Mouse (Mus musculus) neural tube, embryonic 11.5 days (tissue): ENCODE measurements around the gene Nap1l1. TPM values are rescaled to one million over a fixed set of nuclear protein-coding genes. Genes with fewer than 3 reads are reported as not detected.
A peak's percentile ranks its signal among the peaks of the same experiment; 100 is the strongest.

Experiments used
- ATAC-seq: fragments of 200-750 bp; cut with Nextera tagmentation; 2 replicates; pipeline ENCODE4 v1.8.0; 2017; ENCODE audit warnings: moderate number of reproducible peaks, mild to moderate bottlenecking, moderate TSS enrichment, moderate library complexity; ENCODE audit not compliant: insufficient read depth, low FRiP score, low TSS enrichment
- DNase-seq: peaks from one replicate; pipeline ENCODE4 v3.0.0-alpha.2; 2015; ENCODE audit warnings: low spot score
- H3K27ac ChIP-seq: fragments of 300-500 bp; sonication (generic); 2 replicates; pipeline ENCODE4 v1.5.1; 2014; ENCODE audit warnings: low read depth, mild to moderate bottlenecking, low read length
- H3K27me3 ChIP-seq: fragments of 300-500 bp; sonication (generic); 2 replicates; pipeline ENCODE4 v1.6.1; 2014; ENCODE audit warnings: mild to moderate bottlenecking, low read length, mixed read lengths; ENCODE audit not compliant: control insufficient read depth, insufficient read depth
- H3K36me3 ChIP-seq: fragments of 300-500 bp; sonication (generic); 2 replicates; pipeline ENCODE4 v1.6.1; 2014; ENCODE audit warnings: mild to moderate bottlenecking, low read length, moderate library complexity, mixed read lengths; ENCODE audit not compliant: control insufficient read depth, insufficient read depth
- H3K4me1 ChIP-seq: fragments of 300-500 bp; sonication (generic); 2 replicates; pipeline ENCODE4 v1.6.1; 2014; ENCODE audit warnings: low read length, mixed read lengths; ENCODE audit not compliant: control insufficient read depth, insufficient read depth
- H3K4me2 ChIP-seq: fragments of 300-500 bp; sonication (generic); 2 replicates; pipeline ENCODE4 v1.6.1; 2014; ENCODE audit warnings: low read depth, mild to moderate bottlenecking, moderate library complexity
- H3K4me3 ChIP-seq: fragments of 300-500 bp; sonication (generic); 2 replicates; pipeline ENCODE4 v1.5.1; 2014; ENCODE audit warnings: low read depth, low read length
- H3K9ac ChIP-seq: fragments of 300-500 bp; sonication (generic); 2 replicates; pipeline ENCODE4 v1.6.1; 2014; ENCODE audit warnings: mild to moderate bottlenecking, low read length
- H3K9me3 ChIP-seq: fragments of 300-500 bp; sonication (generic); 2 replicates; pipeline ENCODE4 v1.6.1; 2016; ENCODE audit warnings: low read length; ENCODE audit not compliant: control insufficient read depth
- WGBS: fragments of 180-500 bp; shearing (Covaris S2); extraction: QIAGEN DNeasy Blood & Tissue Kit; methylation state at CpG from one replicate; pipeline ENCODE4 v1.1.7; 2014; 5-methylcytosine and 5-hydroxymethylcytosine counted together
- polyA plus RNA-seq: library from polyadenylated mRNA; unstranded; fragments of >200 nt; fragmentation: Nextera tagmentation; extraction: Ambion mirVana; gene quantifications from 2 replicates; pipeline ENCODE4 v1.2.1, GENCODE M21; 2014

Nap1l1 gene
- polyA plus RNA-seq, 1 experiment from 2014 or later: 339 TPM

DNA sequence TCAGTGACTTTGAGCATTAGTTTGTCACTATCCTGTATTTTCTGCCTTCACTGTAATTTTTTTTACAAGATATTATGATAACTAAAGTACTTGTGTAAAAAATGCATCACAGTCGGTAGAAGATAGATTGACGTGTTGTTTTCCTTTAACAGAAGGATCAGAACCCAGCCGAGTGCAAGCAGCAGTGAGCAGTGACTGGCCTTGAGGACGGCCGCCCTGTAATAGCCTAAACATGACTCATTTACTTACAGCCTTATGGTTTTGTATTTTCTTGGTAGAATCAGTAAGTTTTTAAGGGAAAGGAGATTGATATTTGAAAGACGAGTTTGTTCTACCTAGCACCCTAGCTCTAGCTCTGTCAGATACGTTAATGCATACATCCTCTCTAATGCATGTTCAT, 22.9 kb downstream of the Nap1l1 start:
- Histone ChIP-seq H3K27ac (no peak overlapping the region), H3K9ac (no peak overlapping the region), H3K4me1 (no peaks in the 10 kb centered on the region), H3K36me3 (peaks cover 4% of the 10 kb centered on the region; the same call in 1 of the 2 replicates), H3K4me2 (no peak overlapping the region), H3K9me3 (no peaks in the 10 kb centered on the region), H3K27me3 (no peaks in the 10 kb centered on the region), H3K4me3 (no peak overlapping the region)
- DNase-seq: no peak
- 91% methylated on average over 7 of the region's 7 CpGs for WGBS
- no peak for ATAC-seq

- ATAC-seq: no peak
- DNase-seq: no peak
- WGBS: 76% methylated on average over 6 of the region's 6 CpGs
- H3K9me3 ChIP-seq: no peaks in the 10 kb centered on the region
- H3K27ac ChIP-seq: no peak overlapping the region
- no peaks in the 10 kb centered on the region for H3K4me1 ChIP-seq
- H3K9ac ChIP-seq: no peak overlapping the region
- H3K4me3 ChIP-seq: no peak overlapping the region
- H3K4me2 ChIP-seq: no peak overlapping the region
- peaks cover 2% of the 10 kb centered on the region; the same call in 1 of the 2 replicates for H3K36me3 ChIP-seq
- no peaks in the 10 kb centered on the region for H3K27me3 ChIP-seq
Observed at GRCm38 (mm10) chr10:111499892-111500291, 26.9 kb downstream of the Nap1l1 start.

- DNase-seq (peak; percentile 80), ATAC-seq (no peak)
- Histone ChIP-seq H3K4me3 (no peak overlapping the region), H3K27me3 (no peaks in the 10 kb centered on the region), H3K9ac (no peak overlapping the region), H3K36me3 (no peaks in the 10 kb centered on the region), H3K9me3 (no peaks in the 10 kb centered on the region), H3K4me1 (no peaks in the 10 kb centered on the region), H3K4me2 (no peak overlapping the region), H3K27ac (no peak overlapping the region)
- WGBS: 2% methylated on average over 3 of the region's 3 CpGs
Observed at GRCm38 (mm10) chr10:111503071-111503470, 30.0 kb downstream of the Nap1l1 start.

DNA sequence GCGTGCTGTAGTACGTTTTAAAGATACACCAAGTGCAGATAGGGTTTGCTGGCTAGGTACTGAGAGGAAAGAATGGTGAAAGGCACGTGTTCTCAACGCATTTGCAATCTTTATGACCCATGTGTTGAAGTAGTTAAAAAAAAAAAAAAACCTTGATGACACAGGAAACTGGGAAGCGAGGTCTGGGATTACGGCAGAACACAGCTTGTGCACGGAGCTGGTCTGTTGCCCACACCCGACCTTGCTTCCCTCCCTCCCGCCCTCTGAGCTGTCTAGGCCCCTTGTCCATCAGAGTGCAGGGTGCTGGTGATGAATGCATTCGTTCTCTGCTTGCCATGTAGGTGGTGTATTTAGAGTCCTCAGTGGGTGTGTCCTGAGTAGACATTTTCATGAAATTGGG, 30.7 kb downstream of the Nap1l1 start:
- Histone ChIP-seq H3K4me3 (no peak overlapping the region), H3K4me1 (0 out of 2 replicates have a peak, but pooled peaks cover 2% of the 10 kb centered on the region), H3K9me3 (no peaks in the 10 kb centered on the region), H3K27me3 (no peaks in the 10 kb centered on the region), H3K27ac (no peak overlapping the region), H3K4me2 (no peak overlapping the region), H3K36me3 (no peaks in the 10 kb centered on the region), H3K9ac (no peak overlapping the region)
- ATAC-seq (no peak), DNase-seq (no peak)
- WGBS: 42% methylated on average over 10 of the region's 10 CpGs

GRCm38 (mm10) chr10:111504606-111505005, 31.6 kb downstream of the Nap1l1 start:
- no peaks in the 10 kb centered on the region for H3K36me3 ChIP-seq
- ATAC-seq: no peak
- H3K27ac ChIP-seq: no peak overlapping the region
- no peak for DNase-seq
- H3K4me1 ChIP-seq: peaks cover 9% of the 10 kb centered on the region; the same call in 1 of the 2 replicates
- H3K4me2 ChIP-seq: no peak overlapping the region
- H3K4me3 ChIP-seq: no peak overlapping the region
- 83% methylated on average over 1 of the region's 1 CpGs for WGBS
- no peak overlapping the region for H3K9ac ChIP-seq
- H3K9me3 ChIP-seq: no peaks in the 10 kb centered on the region
- no peaks in the 10 kb centered on the region for H3K27me3 ChIP-seq

DNA sequence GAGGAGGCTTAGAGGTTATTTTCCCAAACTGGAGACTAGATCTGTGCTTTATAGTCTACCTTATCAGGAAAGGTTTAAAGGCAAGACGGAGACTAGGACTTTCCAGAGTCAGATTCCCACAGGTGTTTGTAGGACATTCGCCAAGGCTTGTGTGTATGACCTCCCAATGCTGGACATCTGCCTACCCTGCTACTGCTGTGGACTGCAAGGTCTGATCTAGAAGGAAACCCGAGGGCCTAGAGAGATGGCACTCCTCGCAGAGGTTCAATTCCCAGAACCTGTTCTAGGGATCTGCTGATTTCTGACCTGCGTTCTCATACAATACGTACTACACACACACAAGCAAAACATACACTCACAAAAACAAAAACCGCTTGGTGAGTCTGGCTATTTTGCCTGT, 32.4 kb downstream of the Nap1l1 start:
- Histone ChIP-seq H3K27me3 (no peaks in the 10 kb centered on the region), H3K36me3 (no peaks in the 10 kb centered on the region), H3K4me2 (peak overlapping the region; percentile 55; the same call in 1 of the 2 replicates), H3K4me1 (peaks cover 9% of the 10 kb centered on the region; the same call in 1 of the 2 replicates), H3K9me3 (no peaks in the 10 kb centered on the region), H3K4me3 (no peak overlapping the region), H3K27ac (no peak overlapping the region), H3K9ac (no peak overlapping the region)
- no peak for ATAC-seq
- DNase-seq: peak; percentile 28
- 58% methylated on average over 7 of the region's 7 CpGs for WGBS

DNA sequence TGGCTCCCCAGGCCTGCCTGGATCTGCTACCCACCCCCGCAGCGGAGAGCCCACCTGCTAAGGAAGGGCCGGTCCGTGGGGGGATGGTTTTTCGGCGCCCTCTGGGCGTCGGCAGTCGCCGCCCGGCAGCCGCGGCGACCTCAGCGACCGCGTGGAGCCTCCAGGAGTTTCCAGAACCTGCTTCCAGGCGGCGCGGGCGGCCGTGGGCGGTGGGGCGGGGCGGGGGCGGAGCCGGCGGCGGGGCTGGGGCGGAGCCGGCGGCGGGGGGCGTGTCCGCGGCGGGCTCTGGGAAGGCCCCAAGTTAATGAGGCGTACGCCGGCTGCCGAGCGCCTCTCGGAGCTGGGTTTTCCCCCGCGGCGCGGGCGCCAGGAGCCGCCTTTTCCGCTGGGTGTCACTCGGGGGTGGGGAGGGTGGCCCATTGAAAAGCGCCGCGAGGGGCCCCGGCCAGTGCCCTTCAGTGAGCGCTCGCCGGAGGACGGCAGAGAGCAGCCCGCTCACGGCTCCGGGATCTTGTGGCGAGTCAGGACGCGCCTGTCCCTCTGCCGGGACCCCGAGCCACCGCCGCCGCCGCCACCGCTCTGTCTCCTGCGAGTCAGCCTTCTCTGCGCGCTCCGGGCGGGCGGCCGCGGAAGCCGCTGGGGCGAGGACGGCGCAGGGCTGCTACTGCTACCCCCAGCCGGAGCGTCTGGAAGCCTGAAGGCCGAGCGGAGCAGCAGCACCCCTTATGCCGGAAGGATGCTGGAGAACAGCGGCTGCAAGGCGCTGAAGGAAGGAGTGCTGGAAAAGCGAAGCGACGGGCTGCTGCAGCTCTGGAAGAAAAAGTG, 33.3 kb downstream of the Nap1l1 start, which contains the start of gene Phlda1:
Phlda1 (plus strand) TSS at position 186 of the 825 bp plus-strand sequence.
- Histone ChIP-seq H3K27me3 (no peaks in the 10 kb centered on the region), H3K36me3 (no peaks in the 10 kb centered on the region), H3K4me1 (peaks cover 9% of the 10 kb centered on the region; the same call in 1 of the 2 replicates), H3K27ac (peak within 1 kb of the TSS; percentile 86), H3K9me3 (no peaks in the 10 kb centered on the region), H3K4me2 (peak within 1 kb of the TSS; percentile 55), H3K9ac (peak within 1 kb of the TSS; percentile 77), H3K4me3 (peak within 1 kb of the TSS; percentile 57)
- under 1% methylated on average over 79 of the region's 94 CpGs for WGBS
- peak; percentile 89 for ATAC-seq
- peak; percentile 91 for DNase-seq

GRCm38 (mm10) chr10:111506926-111507459, 34.0 kb downstream of the Nap1l1 start:
- peaks cover 9% of the 10 kb centered on the region; the same call in 1 of the 2 replicates for H3K4me1 ChIP-seq
- H3K36me3 ChIP-seq: no peaks in the 10 kb centered on the region
- H3K27me3 ChIP-seq: no peaks in the 10 kb centered on the region
- under 1% methylated on average over 20 of the region's 23 CpGs for WGBS
- H3K4me3 ChIP-seq: peak overlapping the region; percentile 57
- no peaks in the 10 kb centered on the region for H3K9me3 ChIP-seq
- H3K4me2 ChIP-seq: peak overlapping the region; percentile 55
- H3K27ac ChIP-seq: peak overlapping the region; percentile 86
- ATAC-seq (peak; percentile 33), DNase-seq (peak; percentile 64)
- H3K9ac ChIP-seq: peak overlapping the region; percentile 77
